Mouse (Mus musculus) hindbrain, embryonic 14.5 days (tissue): ENCODE data around the gene 2200002D01Rik. TPM values are rescaled to one million over a fixed set of nuclear protein-coding genes. Genes with fewer than 3 reads are reported as not detected.
"Not testable (repeated sequence)": the region's sequence is repeated elsewhere in the genome, so short reads cannot be mapped to it uniquely, and the experiment has no call there.

Experiments used
- ATAC-seq: fragments of 200-750 bp; cut with Nextera tagmentation; 2 replicates; pipeline ENCODE4 v1.8.0; 2017; ENCODE audit warnings: moderate number of reproducible peaks, mild to moderate bottlenecking, moderate TSS enrichment, moderate library complexity; ENCODE audit not compliant: low FRiP score
- DNase-seq: peaks from one replicate; pipeline ENCODE4 v3.0.0-alpha.2; 2015; ENCODE audit warnings: low spot score
- H3K27ac ChIP-seq: fragments of 300-500 bp; sonication (generic); 2 replicates; pipeline ENCODE4 v1.5.1; 2014; ENCODE audit warnings: mild to moderate bottlenecking, moderate library complexity
- H3K27me3 ChIP-seq: fragments of 300-500 bp; sonication (generic); 2 replicates; pipeline ENCODE4 v1.6.1; 2014; ENCODE audit warnings: mild to moderate bottlenecking, low read length, mixed read lengths; ENCODE audit not compliant: control insufficient read depth, insufficient read depth
- H3K36me3 ChIP-seq: fragments of 300-500 bp; sonication (generic); replicated peaks from 2 replicates; pipeline ENCODE4 v1.6.1; 2014; ENCODE audit not compliant: control insufficient read depth, insufficient read depth
- H3K4me1 ChIP-seq: fragments of 300-500 bp; sonication (generic); replicated peaks from 2 replicates; pipeline ENCODE4 v1.6.1; 2014; ENCODE audit warnings: antibody characterized with exemption, low read length, mixed read lengths; ENCODE audit not compliant: control insufficient read depth, insufficient read depth
- H3K4me2 ChIP-seq: fragments of 300-500 bp; sonication (generic); replicated peaks from 2 replicates; pipeline ENCODE4 v1.6.1; 2014; ENCODE audit warnings: mild to moderate bottlenecking, moderate library complexity
- H3K4me3 ChIP-seq: fragments of 300-500 bp; sonication (generic); replicated peaks from 2 replicates; pipeline ENCODE4 v1.5.1; 2014; ENCODE audit warnings: mild to moderate bottlenecking, low read length
- H3K9ac ChIP-seq: fragments of 300-500 bp; sonication (generic); 2 replicates; pipeline ENCODE4 v1.6.1; 2014
- H3K9me3 ChIP-seq: fragments of 300-500 bp; sonication (generic); 2 replicates; pipeline ENCODE4 v1.6.1; 2016; ENCODE audit warnings: low read length; ENCODE audit not compliant: control insufficient read depth
- WGBS: fragments of 180-500 bp; shearing (Covaris S2); extraction: QIAGEN DNeasy Blood & Tissue Kit; methylation state at CpG from one replicate; pipeline ENCODE4 v1.1.7; 2014; 5-methylcytosine and 5-hydroxymethylcytosine counted together
- polyA plus RNA-seq: library from polyadenylated mRNA; unstranded; fragments of >200 nt; fragmentation: Nextera tagmentation; extraction: Ambion mirVana; gene quantifications from 2 replicates; pipeline ENCODE4 v1.2.1, GENCODE M21; 2014

The 2200002D01Rik gene
- polyA plus RNA-seq, 1 experiment from 2014 or later = 0.67 TPM

DNA sequence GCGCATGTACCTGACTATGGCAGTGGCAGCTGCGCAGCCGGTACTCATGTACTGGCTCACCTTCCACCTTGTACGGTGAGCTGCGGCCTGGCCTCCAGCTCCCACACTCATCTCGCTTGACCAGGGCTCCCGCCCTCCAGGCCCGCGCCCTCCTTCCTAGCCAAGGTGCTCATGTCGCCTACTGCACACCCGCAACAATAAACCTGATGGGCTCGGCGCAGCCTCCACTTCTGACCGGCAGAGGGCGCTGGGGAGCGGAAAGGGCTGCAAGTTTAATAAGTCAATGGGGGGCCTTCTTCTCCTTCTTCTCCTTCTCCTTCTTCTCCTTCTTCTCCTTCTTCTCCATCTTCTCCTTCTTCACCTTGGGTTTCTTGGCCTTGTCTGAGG lies 959 bp downstream of the 2200002D01Rik start:
- Histone ChIP-seq H3K36me3 (peaks cover 18% of the 10 kb centered on the region; the same call in 1 of the 2 replicates), H3K4me1 (no peaks in the 10 kb centered on the region), H3K9me3 (no peaks in the 10 kb centered on the region), H3K27me3 (peaks cover 23% of the 10 kb centered on the region), H3K4me3 (peak overlapping the region; percentile 10; the same call in 1 of the 2 replicates), H3K4me2 (peak overlapping the region; percentile 38), H3K9ac (no peak overlapping the region), H3K27ac (no peak overlapping the region)
- peak; percentile 76 for DNase-seq
- 26% methylated on average over 16 of the region's 16 CpGs for WGBS
- ATAC-seq = no peak

- no peak for DNase-seq
- Histone ChIP-seq H3K4me2 (no peak overlapping the region), H3K27ac (no peak overlapping the region), H3K9ac (no peak overlapping the region), H3K9me3 (no peaks in the 10 kb centered on the region), H3K4me1 (no peaks in the 10 kb centered on the region), H3K27me3 (peaks cover 23% of the 10 kb centered on the region), H3K36me3 (peaks cover 18% of the 10 kb centered on the region; the same call in 1 of the 2 replicates), H3K4me3 (no peak overlapping the region)
- 85% methylated on average over 21 of the region's 21 CpGs for WGBS
- no peak for ATAC-seq
Measured at GRCm38 (mm10) chr7:29246619-29247313, 1.5 kb downstream of the 2200002D01Rik start.

DNA sequence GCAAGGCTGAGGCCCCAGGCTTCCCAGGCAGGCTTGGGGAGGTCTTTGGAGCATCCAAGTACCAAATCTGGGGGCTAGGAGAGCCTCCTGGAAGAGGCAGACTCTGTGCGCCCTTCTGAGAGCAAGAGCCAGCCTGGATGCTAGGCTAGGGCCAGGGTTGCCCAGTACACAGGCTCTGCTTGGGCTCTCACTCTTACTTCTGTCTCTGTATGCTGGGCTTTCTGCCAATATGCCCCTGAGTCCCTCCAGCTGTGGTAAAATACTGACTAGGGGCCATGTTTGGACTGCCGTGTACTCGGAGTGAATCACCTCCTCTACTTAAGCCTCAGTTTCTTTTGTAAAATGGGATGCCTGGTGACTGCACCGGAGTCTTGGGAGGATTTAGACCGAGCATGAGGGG lies 2.3 kb downstream of the 2200002D01Rik start:
- Histone ChIP-seq H3K9me3 (no peaks in the 10 kb centered on the region), H3K4me3 (no peak overlapping the region), H3K4me2 (no peak overlapping the region), H3K36me3 (peaks cover 18% of the 10 kb centered on the region; the same call in 1 of the 2 replicates), H3K9ac (no peak overlapping the region), H3K27ac (no peak overlapping the region), H3K4me1 (no peaks in the 10 kb centered on the region), H3K27me3 (peaks cover 23% of the 10 kb centered on the region)
- no peak for ATAC-seq
- DNase-seq = no peak
- WGBS = 93% methylated on average over 5 of the region's 5 CpGs

- Histone ChIP-seq H3K4me3 (no peak overlapping the region), H3K9me3 (no peaks in the 10 kb centered on the region), H3K27ac (no peak overlapping the region), H3K9ac (no peak overlapping the region), H3K4me2 (no peak overlapping the region), H3K27me3 (peaks cover 23% of the 10 kb centered on the region), H3K4me1 (no peaks in the 10 kb centered on the region), H3K36me3 (peaks cover 18% of the 10 kb centered on the region; the same call in 1 of the 2 replicates)
- ATAC-seq (no peak), DNase-seq (no peak)
- 86% methylated on average over 7 of the region's 7 CpGs for WGBS
Measured at GRCm38 (mm10) chr7:29244732-29245416, 3.4 kb downstream of the 2200002D01Rik start.

GRCm38 (mm10) chr7:29238019-29238967 lies 10.0 kb downstream of the 2200002D01Rik start, which contains the start of gene Yif1b:
Gene Yif1b (plus strand): TSS chr7:29238329.
- Histone ChIP-seq H3K4me3 (peak within 1 kb of the TSS; percentile 57), H3K4me1 (peaks cover 6% of the 10 kb centered on the region; the same call in 1 of the 2 replicates), H3K36me3 (no peaks in the 10 kb centered on the region), H3K27ac (peak within 1 kb of the TSS; percentile 92), H3K4me2 (peak within 1 kb of the TSS; percentile 76), H3K27me3 (peaks cover 7% of the 10 kb centered on the region), H3K9me3 (no peaks in the 10 kb centered on the region), H3K9ac (peak within 1 kb of the TSS; percentile 66)
- DNase-seq (peak; percentile 98), ATAC-seq (peak; percentile 98)
- WGBS = under 1% methylated on average over 60 of the region's 60 CpGs

GRCm38 (mm10) chr7:29237596-29237995 lies 10.7 kb downstream of the 2200002D01Rik start:
- not testable (repeated sequence) for H3K36me3 ChIP-seq, H3K9me3 ChIP-seq, H3K4me1 ChIP-seq
- Histone ChIP-seq H3K4me3 (peak overlapping the region; percentile 57), H3K27ac (peak overlapping the region; percentile 92), H3K27me3 (peaks cover 14% of the 10 kb centered on the region), H3K9ac (peak overlapping the region; percentile 54), H3K4me2 (peak overlapping the region; percentile 76)
- ATAC-seq = peak; percentile 29; the same call in 1 of the 2 replicates
- DNase-seq = peak; percentile 33
- whole genome bisulfite sequencing = 28% methylated on average over 6 of the region's 6 CpGs

- H3K27ac ChIP-seq = no peak overlapping the region
- 86% methylated on average over 4 of the region's 4 CpGs for WGBS
- H3K9me3 ChIP-seq = no peaks in the 10 kb centered on the region
- H3K4me3 ChIP-seq = no peak overlapping the region
- no peak for DNase-seq
- H3K9ac ChIP-seq = no peak overlapping the region
- H3K4me2 ChIP-seq = no peak overlapping the region
- ATAC-seq = no peak
- no peaks in the 10 kb centered on the region for H3K36me3 ChIP-seq
- H3K4me1 ChIP-seq = peaks cover 12% of the 10 kb centered on the region; the same call in 1 of the 2 replicates
- peaks cover 24% of the 10 kb centered on the region for H3K27me3 ChIP-seq
Measured at GRCm38 (mm10) chr7:29236593-29236992, 11.7 kb downstream of the 2200002D01Rik start.

GRCm38 (mm10) chr7:29234661-29235060 lies 13.6 kb downstream of the 2200002D01Rik start:
- Histone ChIP-seq H3K4me2 (no peak overlapping the region), H3K9ac (no peak overlapping the region), H3K27me3 (peaks cover 40% of the 10 kb centered on the region), H3K4me1 (peaks cover 12% of the 10 kb centered on the region; the same call in 1 of the 2 replicates), H3K27ac (no peak overlapping the region), H3K36me3 (no peaks in the 10 kb centered on the region), H3K4me3 (no peak overlapping the region), H3K9me3 (no peaks in the 10 kb centered on the region)
- ATAC-seq = no peak
- no peak for DNase-seq
- WGBS = 77% methylated on average over 5 of the region's 5 CpGs
